Mouse (Mus musculus) midbrain, embryonic 11.5 days (tissue): ENCODE data around the gene A230050P20Rik. TPM values are rescaled to one million over a fixed set of nuclear protein-coding genes. Genes with fewer than 3 reads are reported as not detected.

Experiments used
- ATAC-seq: fragments of 200-750 bp; cut with Nextera tagmentation; 2 replicates; pipeline ENCODE4 v1.8.0; 2017; ENCODE audit warnings: moderate TSS enrichment, moderate library complexity; ENCODE audit not compliant: low FRiP score
- DNase-seq: peaks from one replicate; pipeline ENCODE4 v3.0.0; 2015; ENCODE audit warnings: low spot score; ENCODE audit errors: missing footprints
- H3K27ac ChIP-seq: fragments of 300-500 bp; sonication (generic); 2 replicates; pipeline ENCODE4 v1.5.1; 2014; ENCODE audit warnings: low read depth, low read length
- H3K27me3 ChIP-seq: fragments of 300-500 bp; sonication (generic); 2 replicates; pipeline ENCODE4 v1.6.1; 2014; ENCODE audit warnings: mild to moderate bottlenecking, low read length, moderate library complexity, mixed read lengths; ENCODE audit not compliant: control insufficient read depth, insufficient read depth
- H3K36me3 ChIP-seq: fragments of 300-500 bp; sonication (generic); 2 replicates; pipeline ENCODE4 v1.6.1; 2014; ENCODE audit warnings: mild to moderate bottlenecking, low read length, moderate library complexity, mixed read lengths; ENCODE audit not compliant: control insufficient read depth, insufficient read depth
- H3K4me1 ChIP-seq: fragments of 300-500 bp; sonication (generic); 2 replicates; pipeline ENCODE4 v1.6.1; 2014; ENCODE audit warnings: low read length; ENCODE audit not compliant: control insufficient read depth, insufficient read depth
- H3K4me2 ChIP-seq: fragments of 300-500 bp; sonication (generic); 2 replicates; pipeline ENCODE4 v1.6.1; 2014; ENCODE audit warnings: mild to moderate bottlenecking, moderate library complexity
- H3K4me3 ChIP-seq: fragments of 300-500 bp; sonication (generic); 2 replicates; pipeline ENCODE4 v1.5.1; 2014; ENCODE audit warnings: low read depth, low read length
- H3K9ac ChIP-seq: fragments of 300-500 bp; sonication (generic); 2 replicates; pipeline ENCODE4 v1.6.1; 2014; ENCODE audit warnings: low read length
- H3K9me3 ChIP-seq: fragments of 300-500 bp; sonication (generic); 2 replicates; pipeline ENCODE4 v1.6.1; 2016; ENCODE audit warnings: low read length; ENCODE audit not compliant: control insufficient read depth
- WGBS: fragments of 180-500 bp; shearing (Covaris S2); extraction: QIAGEN DNeasy Blood & Tissue Kit; methylation state at CpG from one replicate; pipeline ENCODE4 v1.1.7; 2014; 5-methylcytosine and 5-hydroxymethylcytosine counted together
- microRNA-seq: library from miRNA; unstranded; fragments of <30 nt; microRNA quantifications from one replicate; pipeline ENCODE4, GENCODE M21; 2017
- polyA plus RNA-seq: library from polyadenylated mRNA; unstranded; fragments of >200 nt; fragmentation: Nextera tagmentation; extraction: Ambion mirVana; gene quantifications from 2 replicates; pipeline ENCODE4 v1.2.1, GENCODE M21; 2014

The A230050P20Rik gene
- polyA plus RNA-seq, 1 experiment from 2014 or later, result 0.45 TPM

GRCm38 (mm10) chr9:20901466-20902173 lies 33.2 kb downstream of the A230050P20Rik start:
- H3K27me3 ChIP-seq, result no peaks in the 10 kb centered on the region
- peaks cover 9% of the 10 kb centered on the region for H3K4me1 ChIP-seq
- no peak overlapping the region for H3K27ac ChIP-seq
- no peak overlapping the region for H3K4me3 ChIP-seq
- ATAC-seq, result no peak
- 16% methylated on average over 13 of the region's 13 CpGs for WGBS
- no peak for DNase-seq
- no peak overlapping the region for H3K9ac ChIP-seq
- peaks cover 12% of the 10 kb centered on the region for H3K36me3 ChIP-seq
- H3K4me2 ChIP-seq, result no peak overlapping the region
- no peaks in the 10 kb centered on the region for H3K9me3 ChIP-seq

GRCm38 (mm10) chr9:20902174-20902491 lies 33.7 kb downstream of the A230050P20Rik start:
- H3K4me3 ChIP-seq, result no peak overlapping the region
- H3K27me3 ChIP-seq, result no peaks in the 10 kb centered on the region
- 49% methylated on average over 6 of the region's 6 CpGs for WGBS
- no peak for ATAC-seq
- no peak overlapping the region for H3K27ac ChIP-seq
- no peak overlapping the region for H3K9ac ChIP-seq
- peaks cover 15% of the 10 kb centered on the region for H3K36me3 ChIP-seq
- no peak overlapping the region for H3K4me2 ChIP-seq
- H3K4me1 ChIP-seq, result peaks cover 8% of the 10 kb centered on the region
- H3K9me3 ChIP-seq, result no peaks in the 10 kb centered on the region
- DNase-seq, result no peak

GRCm38 (mm10) chr9:20909948-20910347 lies 41.5 kb downstream of the A230050P20Rik start:
- H3K36me3 ChIP-seq, result peaks cover 67% of the 10 kb centered on the region
- H3K9me3 ChIP-seq, result no peaks in the 10 kb centered on the region
- H3K4me3 ChIP-seq, result no peak overlapping the region
- H3K4me1 ChIP-seq, result no peaks in the 10 kb centered on the region
- no peak overlapping the region for H3K9ac ChIP-seq
- DNase-seq (no peak), ATAC-seq (no peak)
- H3K4me2 ChIP-seq, result no peak overlapping the region
- 96% methylated on average over 9 of the region's 9 CpGs for WGBS
- no peak overlapping the region for H3K27ac ChIP-seq
- H3K27me3 ChIP-seq, result no peaks in the 10 kb centered on the region

- ATAC-seq (no peak), DNase-seq (no peak)
- no peak overlapping the region for H3K4me3 ChIP-seq
- H3K36me3 ChIP-seq, result peaks cover 69% of the 10 kb centered on the region
- no peaks in the 10 kb centered on the region for H3K27me3 ChIP-seq
- no peak overlapping the region for H3K27ac ChIP-seq
- WGBS, result 85% methylated on average over 4 of the region's 4 CpGs
- H3K9ac ChIP-seq, result no peak overlapping the region
- H3K4me1 ChIP-seq, result no peaks in the 10 kb centered on the region
- H3K4me2 ChIP-seq, result no peak overlapping the region
- no peaks in the 10 kb centered on the region for H3K9me3 ChIP-seq
Measured at GRCm38 (mm10) chr9:20916160-20916559, 47.7 kb downstream of the A230050P20Rik start.

- H3K9ac ChIP-seq, result no peak overlapping the region
- H3K36me3 ChIP-seq, result peaks cover 70% of the 10 kb centered on the region
Measured at GRCm38 (mm10) chr9:20923258-20923657, 54.8 kb downstream of the A230050P20Rik start.

More at GRCm38 (mm10) chr9:20923258-20923657, 54.8 kb downstream of the A230050P20Rik start:
- no peaks in the 10 kb centered on the region for H3K9me3 ChIP-seq
- DNase-seq (no peak), ATAC-seq (no peak)
- no peak overlapping the region for H3K27ac ChIP-seq
- H3K27me3 ChIP-seq, result no peaks in the 10 kb centered on the region
- 89% methylated on average over 3 of the region's 3 CpGs for WGBS
- no peak overlapping the region for H3K4me2 ChIP-seq
- no peak overlapping the region for H3K4me3 ChIP-seq
- no peaks in the 10 kb centered on the region for H3K4me1 ChIP-seq

Small RNA genes lying within 50 kb of the gene (microRNA-seq; reads per million reads assigned to microRNA genes)
- gene Mir7081, result 2.1 reads per million, percentile 4 among the genes with 10 or more reads in this experiment

Other genes starting within 250 kb of the A230050P20Rik start
- 459 TPM in 2 replicates for gene Ubl5, start 225.8 kb upstream of the A230050P20Rik start, polyA plus RNA-seq
- gene Fbxl12, start 223.9 kb upstream of the A230050P20Rik start, polyA plus RNA-seq, result 10.5 and 12.0 TPM in 2 replicates
- 60.8 and 64.6 TPM in 2 replicates for gene Pin1, start 216.5 kb upstream of the A230050P20Rik start, polyA plus RNA-seq
- gene Olfm2, start 122.3 kb upstream of the A230050P20Rik start, polyA plus RNA-seq, result 33.6 and 35.3 TPM in 2 replicates
- gene Col5a3, start 53.6 kb upstream of the A230050P20Rik start, polyA plus RNA-seq, result 0.38 and 0.43 TPM in 2 replicates
- not detected in 2 replicates for gene Rdh8, start 50.1 kb upstream of the A230050P20Rik start, polyA plus RNA-seq
- gene Angptl6, start 11.1 kb downstream of the A230050P20Rik start, polyA plus RNA-seq, result 5.0 and 6.1 TPM in 2 replicates
- gene Ppan, start 19.5 kb downstream of the A230050P20Rik start, polyA plus RNA-seq, result 52.3 and 57.1 TPM in 2 replicates
- gene Eif3g, start 30.0 kb downstream of the A230050P20Rik start, polyA plus RNA-seq, result 348 and 354 TPM in 2 replicates
- gene Dnmt1, start 91.2 kb downstream of the A230050P20Rik start, polyA plus RNA-seq, result 67.4 and 73.3 TPM in 2 replicates
- 18.1 and 20.1 TPM in 2 replicates for gene S1pr2, start 108.1 kb downstream of the A230050P20Rik start, polyA plus RNA-seq
- 120 and 121 TPM in 2 replicates for gene Mrpl4, start 134.1 kb downstream of the A230050P20Rik start, polyA plus RNA-seq
- 3.9 and 4.0 TPM in 2 replicates for gene Icam1, start 147.3 kb downstream of the A230050P20Rik start, polyA plus RNA-seq
- gene Icam4, start 160.7 kb downstream of the A230050P20Rik start, polyA plus RNA-seq, result 5.4 and 9.2 TPM in 2 replicates
- not detected in 2 replicates for gene Icam5, start 163.4 kb downstream of the A230050P20Rik start, polyA plus RNA-seq
- gene Zglp1, start 198.5 kb downstream of the A230050P20Rik start, polyA plus RNA-seq, result 0.86 and 2.1 TPM in 2 replicates
- 0.75 and 1.3 TPM in 2 replicates for gene Gm49373, start 204.5 kb downstream of the A230050P20Rik start, polyA plus RNA-seq
- 46.3 and 50.4 TPM in 2 replicates for gene Fdx1l, start 205.0 kb downstream of the A230050P20Rik start, polyA plus RNA-seq
- gene Gm38431, start 223.4 kb downstream of the A230050P20Rik start, polyA plus RNA-seq, result 2.0 and 2.1 TPM in 2 replicates
- gene Raver1, start 223.4 kb downstream of the A230050P20Rik start, polyA plus RNA-seq, result 66.0 and 76.1 TPM in 2 replicates